Mouse (Mus musculus) urinary bladder, postnatal 14 days (tissue): ENCODE results near the gene Aoah.

Experiments used
- DNase-seq: peaks from one replicate; pipeline ENCODE4 v3.0.0; 2021; ENCODE audit warnings: low spot score

Aoah gene

DNA sequence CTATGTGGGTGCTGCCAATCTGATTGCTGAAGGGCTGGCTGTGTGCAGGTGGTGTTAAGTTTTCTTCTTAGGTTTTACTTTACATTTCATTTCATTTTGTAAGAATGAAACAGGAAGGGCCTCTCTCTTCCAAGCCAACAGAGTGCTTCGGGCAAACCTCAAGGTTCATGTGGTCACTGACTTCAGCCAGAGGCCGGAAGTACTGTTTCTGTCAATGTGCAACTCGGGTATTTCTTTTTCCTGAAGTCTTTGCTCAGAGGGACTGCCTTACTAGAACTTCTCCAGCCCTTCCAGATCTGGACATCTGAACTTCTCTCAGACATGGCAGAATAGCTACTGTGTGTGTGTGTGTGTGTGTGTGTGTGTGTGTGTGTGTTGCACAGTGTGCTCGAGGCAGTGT, at the start of gene Aoah:
Aoah (plus strand) TSS at position 213 of the 400 bp plus-strand sequence.
- DNase-seq, result no peak

DNA sequence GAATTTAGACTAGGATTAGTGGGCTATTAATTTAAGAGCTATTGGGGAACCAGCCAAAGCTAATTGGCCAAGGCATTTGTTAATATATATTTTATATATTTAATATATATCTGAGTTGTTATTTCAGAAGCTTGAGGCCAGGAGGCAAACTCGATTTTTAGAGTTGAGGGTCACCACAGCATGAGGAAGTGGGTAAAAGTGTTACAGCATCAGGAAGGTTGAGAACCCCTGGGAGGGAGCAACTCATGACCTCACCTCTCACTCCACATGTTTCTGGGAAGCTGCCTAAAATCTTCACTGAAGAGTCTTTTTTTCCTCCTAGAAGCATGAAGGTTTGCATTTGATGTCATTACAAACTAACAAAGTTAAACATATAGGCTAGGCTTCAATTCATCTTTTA, 39.1 kb upstream of the Aoah start:
- DNase-seq, result no peak

DNA sequence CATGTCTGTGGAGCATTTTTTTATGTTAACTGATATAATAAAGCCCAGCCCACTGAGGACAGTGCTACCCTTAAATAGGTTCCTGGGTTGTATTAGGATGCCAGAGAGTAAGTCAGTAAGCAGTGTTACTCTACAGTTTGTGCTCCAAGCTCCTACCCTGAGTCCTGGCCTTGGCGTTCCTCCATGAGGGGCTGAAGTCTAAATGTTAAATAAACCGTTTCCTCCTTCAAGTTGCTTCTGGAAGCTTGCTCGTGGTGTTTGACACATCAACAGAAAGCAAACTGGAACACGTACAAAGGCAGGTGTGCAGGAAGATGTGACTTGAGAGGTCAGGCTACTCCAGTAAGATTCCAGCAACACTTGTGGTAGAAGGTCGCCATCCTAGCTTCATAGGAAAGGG, 10.3 kb upstream of the Aoah start:
- DNase-seq, result no peak

DNA sequence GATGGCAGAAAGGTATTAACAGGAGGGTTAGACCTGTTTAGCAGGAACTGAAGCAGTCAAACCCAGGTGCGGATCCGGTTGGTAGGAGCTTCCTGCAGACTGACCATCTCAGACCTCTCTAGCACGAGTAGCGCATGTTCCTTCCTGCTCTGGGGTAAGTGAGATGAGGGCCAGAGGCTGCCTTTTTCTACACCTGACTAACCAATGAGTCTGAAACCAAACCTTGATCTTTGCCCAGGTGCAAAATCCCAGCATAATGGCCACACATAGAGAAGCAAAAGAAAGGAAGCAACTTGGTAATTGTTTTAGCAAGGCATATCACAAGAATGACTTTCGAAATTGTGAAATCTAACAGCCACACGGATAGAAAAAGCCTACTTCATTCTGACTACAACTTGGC, 9.9 kb upstream of the Aoah start:
- no peak for DNase-seq

DNA sequence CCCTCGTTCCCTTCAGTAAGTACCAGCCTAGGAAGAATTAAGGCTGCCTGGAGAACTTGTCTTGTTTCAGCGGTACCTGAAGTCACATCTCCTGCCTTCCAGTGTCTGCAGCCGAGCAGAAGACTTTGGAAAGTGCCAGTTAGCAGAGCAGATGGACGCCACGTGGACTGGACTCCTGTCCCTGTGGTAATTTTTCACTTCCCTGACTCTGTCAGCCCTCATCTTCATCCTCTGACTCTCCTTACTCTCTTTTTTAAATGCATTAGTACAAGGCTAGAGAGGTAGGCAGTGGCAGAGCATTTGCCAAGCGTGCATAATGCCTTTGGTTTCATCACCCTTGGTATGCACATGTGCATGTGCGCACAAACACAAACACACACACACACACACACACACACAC, 8.0 kb upstream of the Aoah start:
- DNase-seq, result no peak

DNA sequence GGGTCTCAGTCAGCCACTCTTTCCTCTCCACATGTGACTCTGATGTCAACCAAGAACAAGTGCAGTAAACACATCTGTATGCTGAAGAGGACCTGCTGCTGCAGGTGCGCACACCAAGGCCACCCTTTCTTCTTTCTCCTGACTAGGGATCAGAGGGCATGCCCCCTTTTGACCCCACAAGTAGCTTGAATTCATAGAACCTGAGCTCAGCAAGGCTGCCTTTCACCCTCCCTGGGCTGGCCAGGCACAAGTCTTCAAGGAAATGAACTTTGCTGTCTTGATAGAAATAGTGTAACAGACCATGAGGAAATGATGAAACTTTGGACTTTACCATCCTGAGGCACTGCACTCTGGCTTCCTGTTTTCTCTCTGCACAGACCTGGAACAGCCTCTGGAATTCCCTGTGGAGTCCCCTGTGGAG, 7.1 kb upstream of the Aoah start:
- DNase-seq, result no peak

DNA sequence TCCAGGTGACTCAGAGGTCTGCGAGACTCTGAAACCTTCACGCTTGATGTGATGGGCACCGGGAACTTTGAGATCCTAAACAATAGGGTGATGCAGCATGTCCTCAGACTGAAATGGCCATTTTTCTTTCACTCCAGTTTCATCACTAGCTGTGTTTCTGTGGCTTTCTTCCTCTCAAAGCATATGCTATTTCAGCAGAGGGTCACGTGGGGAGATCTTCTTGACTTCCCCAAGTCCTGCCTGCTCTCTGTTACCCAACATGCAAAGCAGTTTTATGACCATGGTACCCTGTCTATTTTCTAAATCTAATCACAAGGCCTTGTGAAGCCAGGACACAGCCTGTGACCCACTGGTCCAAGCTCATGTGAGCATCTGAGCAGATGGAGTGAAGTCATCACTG, 6.0 kb upstream of the Aoah start:
- DNase-seq, result no peak

DNA sequence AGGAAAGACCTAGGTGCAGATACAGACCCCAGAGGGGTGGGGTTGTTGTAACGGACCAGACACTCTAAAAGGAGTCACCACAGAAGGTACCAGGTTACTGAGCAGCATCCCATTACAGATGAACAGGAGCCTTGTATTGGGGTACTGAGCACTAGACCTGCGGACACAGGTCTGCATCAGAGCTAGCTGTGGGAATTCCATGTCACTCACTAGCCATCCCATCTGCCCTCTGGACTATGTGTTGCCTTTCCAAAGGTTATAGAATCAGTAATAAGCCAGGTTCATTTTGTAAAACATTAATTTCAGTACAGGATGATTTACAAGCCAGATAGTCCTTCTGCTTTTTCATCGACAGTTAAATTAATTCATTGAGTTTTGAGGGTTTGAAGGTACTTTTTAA, 2.7 kb downstream of the Aoah start:
- no peak for DNase-seq

DNA sequence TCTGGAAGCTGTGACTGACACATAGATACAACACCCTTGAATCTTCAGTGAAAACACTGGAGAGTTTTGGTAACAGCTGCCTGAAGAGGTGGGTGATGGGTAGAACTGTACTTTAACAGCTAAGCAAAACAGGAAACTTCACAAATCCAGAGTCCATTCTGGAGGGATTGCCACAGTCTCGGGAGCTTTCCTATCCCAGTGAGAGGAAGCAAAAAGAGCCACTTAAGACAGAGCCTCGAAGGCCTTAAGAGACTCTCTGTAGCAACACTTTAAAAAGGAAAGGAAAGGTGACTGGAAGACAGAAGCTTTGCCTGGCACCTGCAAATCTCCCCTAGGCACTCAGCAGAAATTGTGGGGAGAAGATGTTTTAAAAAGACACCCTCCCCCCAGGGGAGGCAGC, 4.6 kb downstream of the Aoah start:
- no peak for DNase-seq

DNA sequence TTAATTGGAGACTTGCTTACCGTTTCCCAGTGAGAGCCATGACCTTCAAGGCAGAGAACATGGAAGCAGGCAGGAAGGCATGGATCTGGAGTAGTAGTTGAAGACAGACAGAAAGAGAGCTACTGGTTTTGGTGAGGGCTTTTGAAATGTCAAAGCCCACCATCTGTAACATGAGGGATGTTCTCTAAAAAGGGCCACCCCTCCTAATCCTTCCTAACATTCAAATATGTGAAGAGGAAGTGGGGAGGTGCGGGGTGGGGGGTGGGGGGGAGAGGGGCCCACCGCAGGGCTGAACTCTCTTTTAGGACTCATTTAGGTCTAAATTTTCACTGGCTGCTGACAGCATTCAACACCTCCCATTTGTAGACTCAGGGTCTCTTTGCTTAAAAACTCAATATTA, 5.9 kb downstream of the Aoah start:
- no peak for DNase-seq

DNA sequence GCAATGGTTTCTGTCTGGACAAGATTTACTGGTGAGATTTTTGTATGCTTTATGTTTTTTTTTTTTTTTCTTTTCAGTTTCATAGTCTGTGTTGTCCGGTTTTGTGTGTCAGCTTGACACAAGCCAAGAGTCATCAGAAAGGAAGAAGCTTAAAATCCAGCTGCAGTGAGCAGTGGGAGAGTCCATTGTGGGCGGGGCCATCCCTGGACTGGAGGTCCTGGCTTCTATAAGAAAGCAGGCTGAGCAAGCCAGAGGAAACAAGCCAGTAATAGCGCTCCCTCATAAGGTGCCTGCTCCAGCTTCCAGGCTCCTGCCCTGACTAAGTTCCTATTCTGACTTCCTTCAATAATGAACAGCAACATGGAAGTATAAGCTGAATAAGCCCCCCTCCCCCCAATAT, 6.7 kb downstream of the Aoah start:
- DNase-seq, result no peak

DNA sequence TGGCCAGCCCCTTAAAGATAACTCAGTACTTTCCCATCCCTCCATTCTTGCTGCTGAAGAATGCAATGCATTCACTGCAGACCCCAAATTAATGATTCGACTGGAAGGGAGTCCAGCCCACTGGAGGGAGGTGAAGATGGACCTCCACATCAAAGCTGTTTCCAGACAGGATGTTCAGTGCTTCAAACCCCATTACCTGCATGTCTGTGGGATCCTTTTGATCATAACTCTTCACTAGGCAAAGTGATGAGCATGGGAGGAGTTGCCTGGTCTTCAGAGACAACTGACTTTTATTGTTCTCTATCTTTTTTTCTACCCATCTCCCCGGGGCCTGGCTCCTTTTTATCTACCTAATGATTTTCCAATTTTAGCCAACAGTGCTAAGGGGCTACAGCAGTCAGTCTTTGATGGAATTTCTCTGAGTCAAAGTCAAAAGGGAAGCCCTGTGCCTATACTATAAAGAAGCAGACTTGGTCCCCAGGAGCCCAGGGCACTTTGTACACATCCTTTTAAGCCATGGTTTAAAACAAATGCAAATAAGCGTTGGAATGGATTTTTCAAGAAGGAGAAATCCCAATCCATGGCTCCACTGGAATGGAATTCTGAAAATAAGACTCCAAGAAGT, 18.0 kb downstream of the Aoah start:
- no peak for DNase-seq

DNA sequence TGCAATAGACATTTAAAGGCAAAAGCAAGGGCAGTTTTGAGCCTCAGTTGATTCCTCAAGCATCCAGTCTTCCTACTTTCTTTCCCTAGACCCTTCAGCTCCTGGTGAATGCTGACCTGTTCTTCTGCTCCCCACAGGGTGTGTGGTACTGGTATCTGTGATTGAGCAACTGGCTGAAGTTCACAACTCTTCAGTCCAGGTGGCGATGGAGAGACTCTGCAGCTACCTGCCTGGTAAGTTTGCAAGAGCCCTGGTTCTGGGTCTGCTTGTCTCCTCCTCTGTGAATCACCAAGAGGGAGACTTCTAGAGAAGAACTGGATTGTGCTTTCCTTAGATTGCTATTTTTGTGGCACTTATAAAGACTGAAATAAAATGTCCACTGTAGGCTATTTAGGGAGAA, 22.5 kb downstream of the Aoah start:
- no peak for DNase-seq

DNA sequence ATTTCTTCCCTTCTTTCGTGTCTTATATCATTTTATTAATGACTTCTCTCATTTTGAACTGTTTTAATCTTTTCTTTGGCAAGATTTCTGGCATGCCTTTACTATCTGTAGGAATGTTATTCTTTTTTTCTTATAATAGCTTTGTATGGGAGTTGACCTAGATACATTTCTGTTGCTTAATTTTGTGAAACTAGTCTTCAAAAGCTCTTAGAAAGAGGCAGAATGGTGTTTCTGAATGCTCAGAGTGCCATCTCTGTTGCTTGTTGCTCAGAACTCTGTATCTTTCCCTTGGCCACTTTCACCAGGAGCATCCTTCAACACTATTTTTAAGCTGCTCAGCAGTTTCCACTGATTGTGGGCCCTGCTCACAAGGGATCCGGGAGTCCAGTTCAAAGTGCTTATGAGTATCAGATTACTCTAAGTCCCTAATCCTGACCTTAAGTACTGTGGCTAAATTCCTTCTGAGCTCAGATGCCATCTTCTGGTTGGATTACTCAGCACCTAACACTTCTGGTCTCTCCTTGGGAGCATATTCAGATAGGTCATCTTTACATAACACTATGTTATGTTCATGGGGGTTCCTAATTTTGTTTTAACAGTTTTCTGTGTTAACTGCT, 26.9 kb downstream of the Aoah start:
- no peak for DNase-seq

DNA sequence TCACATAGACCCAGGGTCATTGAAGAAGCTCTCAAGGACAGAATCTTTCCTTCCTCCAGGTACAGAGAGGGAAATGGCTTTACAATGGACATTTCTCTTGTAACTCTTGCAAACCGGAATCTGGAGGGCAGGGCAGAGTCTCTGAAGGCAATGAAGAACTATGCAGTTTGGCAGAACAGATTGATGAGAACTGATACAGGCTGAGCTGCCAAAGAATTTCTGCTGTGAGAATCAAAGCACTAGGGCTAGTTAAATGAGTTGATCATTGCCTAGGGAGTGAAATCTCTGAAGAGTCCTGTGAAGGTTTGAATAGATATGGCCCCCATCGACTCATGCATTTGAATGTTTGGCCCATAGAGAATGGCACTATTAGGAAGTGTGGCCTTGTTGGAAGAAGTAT, 34.8 kb downstream of the Aoah start:
- no peak for DNase-seq

DNA sequence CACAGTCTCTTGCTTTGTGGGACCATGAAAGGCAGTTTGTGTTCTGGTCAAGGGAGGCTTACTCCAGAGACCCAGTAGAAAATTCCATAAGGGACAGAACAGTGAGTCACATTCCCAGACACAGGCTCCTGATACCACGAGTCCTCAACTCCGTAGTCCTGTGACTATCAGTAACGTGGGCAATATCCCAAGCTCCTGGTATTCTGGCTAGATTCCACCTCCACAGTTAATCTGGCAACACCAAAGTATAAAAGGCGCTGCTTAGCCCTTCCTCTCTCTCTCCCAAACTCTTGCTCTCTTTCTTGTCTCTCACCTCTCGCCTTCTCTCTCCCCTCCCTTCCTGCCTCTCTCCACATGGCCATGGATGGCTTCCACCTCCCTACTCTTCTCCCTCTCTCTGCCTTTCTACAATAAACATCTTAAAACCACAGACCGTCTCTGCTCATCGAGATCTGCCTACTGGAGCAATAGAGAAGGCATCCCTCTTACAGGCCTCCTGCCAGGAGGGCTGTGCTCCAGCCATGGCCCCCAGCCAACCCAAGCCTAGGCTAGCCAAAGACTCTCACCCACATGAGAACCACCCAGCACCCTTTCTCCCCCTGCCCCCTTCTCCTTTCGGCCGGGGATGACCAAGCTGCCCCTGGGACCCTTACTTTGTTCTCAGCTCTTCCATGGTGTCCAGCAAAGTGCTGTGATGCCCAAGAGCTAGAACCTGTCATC, 35.4 kb downstream of the Aoah start:
- DNase-seq, result no peak

DNA sequence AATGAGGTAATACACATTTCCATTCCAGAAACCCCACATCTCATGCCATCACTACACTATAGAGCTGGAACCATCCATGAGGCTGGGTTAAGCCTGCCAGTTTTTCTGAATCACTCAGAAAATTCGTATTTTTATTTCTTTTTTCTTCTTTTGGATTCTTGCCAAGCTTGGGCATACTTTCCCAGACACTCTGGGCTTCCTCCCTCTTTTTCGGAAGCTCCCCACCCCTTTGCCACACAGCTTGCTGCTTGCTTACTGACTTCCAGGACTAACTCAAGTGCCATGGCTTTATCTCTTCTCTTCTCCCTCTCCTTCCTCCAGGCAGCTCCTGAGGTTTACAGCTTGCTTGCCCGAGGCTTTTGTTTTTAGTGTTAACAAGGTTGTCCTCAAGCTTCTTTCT, 62.0 kb downstream of the Aoah start:
- DNase-seq, result no peak

DNA sequence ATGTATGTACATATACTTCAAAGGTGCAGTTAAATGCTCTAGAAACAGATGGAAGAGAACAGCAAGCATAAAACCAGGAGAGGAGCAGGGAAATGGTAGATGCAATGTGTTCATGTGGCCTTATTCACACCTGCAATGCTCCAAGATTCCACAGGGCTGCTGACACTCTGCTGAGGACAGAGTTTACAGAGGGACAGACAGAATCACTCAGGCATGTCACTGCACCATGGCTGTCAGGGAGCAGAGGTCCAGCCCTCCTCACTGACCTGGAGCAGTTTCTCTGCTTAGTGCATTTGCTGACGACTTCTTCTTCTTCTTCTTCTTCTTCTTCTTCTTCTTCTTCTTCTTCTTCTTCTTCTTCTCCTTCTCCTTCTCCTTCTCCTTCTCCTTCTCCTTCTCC, 105.5 kb downstream of the Aoah start:
- DNase-seq, result no peak

DNA sequence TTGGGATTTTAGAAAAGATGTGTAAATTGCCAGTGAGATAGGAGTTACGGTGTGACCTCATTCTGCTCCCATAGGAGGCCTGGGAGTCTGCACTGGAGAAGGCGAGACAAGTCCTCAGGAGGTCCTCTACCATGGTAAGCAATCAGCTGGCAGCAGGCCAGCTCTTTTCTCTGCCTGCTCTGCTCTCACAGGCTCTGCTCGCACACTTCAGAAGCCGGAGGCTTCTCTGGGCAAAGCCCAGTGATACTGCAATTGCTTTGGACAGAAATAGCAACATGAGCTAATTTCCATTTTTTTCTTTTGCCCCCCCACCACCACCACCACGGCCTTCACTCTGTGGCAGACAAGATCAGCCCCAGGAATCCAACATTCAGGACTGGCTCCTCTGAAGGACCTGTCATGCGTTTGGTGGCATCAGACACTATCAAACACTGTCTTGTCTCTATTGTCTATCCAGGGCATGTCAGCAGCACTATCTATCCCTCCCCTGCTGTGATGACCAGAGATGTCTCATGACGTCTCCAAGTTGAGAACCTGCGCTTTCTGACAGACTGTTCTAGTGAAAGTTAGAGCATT, 106.6 kb downstream of the Aoah start:
- peak; percentile 9 for DNase-seq

DNA sequence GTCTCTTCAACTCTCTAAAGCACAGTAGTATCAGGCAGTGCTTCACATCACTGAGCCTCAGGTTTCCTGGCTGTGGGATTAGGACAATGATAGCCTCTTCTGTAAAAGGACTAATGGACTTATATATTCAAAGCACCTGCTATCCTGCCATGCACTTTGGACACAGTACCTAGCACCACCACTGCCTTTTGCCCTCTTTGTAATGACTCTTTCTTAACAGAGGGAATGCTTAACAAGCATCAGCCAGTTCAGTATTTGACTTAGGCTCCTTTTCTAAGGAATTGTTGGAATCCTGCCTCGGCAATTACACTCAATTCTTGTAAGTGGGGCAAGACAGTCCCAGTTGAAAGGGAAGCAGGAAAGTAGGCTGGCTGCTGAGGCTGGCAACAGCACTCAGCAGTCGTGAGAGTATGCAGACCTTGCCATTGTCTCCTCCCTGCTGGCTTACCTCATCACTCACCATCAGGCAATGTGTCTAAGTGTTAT, 107.1 kb downstream of the Aoah start:
- DNase-seq, result no peak

DNA sequence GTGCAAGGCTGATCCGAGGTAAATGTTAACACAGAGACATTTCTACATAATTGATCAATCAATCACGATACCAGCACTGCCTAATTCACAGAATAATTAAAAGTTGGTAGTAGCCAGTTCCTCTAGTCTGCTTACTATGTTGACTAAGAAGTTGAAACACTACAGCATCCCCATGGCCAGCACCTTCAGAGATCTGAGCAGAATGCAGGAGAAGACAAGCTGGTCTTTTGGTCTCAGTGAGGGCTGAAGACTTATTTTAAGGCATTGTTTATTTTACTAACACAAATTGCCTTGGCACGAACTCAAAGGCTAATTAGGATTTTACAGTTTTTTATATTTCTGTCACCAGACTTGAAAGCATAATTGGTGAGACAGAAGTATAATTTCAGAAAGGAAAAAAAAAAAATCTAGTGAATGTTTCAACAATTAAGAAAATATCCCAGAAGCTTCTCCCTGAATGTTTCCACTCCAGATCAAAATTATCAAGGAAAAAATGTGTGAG, 107.8 kb downstream of the Aoah start:
- DNase-seq, result no peak

DNA sequence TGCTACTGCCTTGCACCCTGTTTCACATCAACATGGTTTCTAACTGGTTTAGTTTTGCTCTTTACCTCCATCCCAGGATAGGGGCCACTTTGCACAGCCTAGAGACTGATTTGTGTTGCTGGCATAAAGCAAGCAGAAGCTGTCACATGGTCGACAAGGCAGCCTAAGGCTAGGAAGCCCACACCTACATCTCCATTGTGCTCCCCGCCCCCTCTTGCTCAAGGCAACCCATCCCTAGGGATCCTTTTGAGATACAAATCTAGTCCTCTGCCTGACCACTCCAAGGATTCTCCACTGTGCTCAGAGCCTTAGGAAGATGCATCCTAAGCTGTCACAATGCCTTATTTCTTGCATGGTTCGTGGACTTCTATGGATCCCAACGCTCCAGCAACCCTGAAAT, 110.2 kb downstream of the Aoah start:
- DNase-seq, result no peak

DNA sequence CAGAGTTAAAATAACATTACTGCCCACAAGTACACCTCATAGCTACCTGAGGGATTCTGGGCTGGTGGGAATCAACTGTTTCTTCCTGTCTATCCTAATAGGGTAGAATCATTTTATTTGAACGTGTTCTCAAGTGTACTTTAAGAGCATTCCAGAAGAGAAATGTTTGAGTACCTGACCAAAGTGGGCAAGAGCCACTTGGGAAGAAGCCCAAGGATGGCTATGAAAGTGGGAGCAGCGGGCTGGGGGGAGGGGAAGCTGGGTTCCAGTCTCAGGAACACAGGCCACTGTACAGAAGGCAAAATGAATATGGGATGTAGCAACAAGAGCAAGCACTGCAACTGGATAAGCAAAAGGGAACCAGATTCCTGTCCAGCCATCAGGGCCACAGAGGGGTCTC, 111.3 kb downstream of the Aoah start:
- DNase-seq, result no peak
